Mouse (Mus musculus) regulatory T cell (primary cell): Measurements from ENCODE around the gene Rnf207.

Experiments used
- in situ Hi-C: fragments of 300-600 bp; cut with MboI, MseI; formaldehyde crosslinking; loops from one replicate; pipeline ENCODE4 v1.15.1; 2025; ENCODE audit warnings: high pct_unique_total_duplicates

Rnf207 gene

GRCm38 (mm10) chr4:152332952-152333351, 14.2 kb upstream of the Rnf207 start:
- in situ Hi-C loops: no loop called here

DNA sequence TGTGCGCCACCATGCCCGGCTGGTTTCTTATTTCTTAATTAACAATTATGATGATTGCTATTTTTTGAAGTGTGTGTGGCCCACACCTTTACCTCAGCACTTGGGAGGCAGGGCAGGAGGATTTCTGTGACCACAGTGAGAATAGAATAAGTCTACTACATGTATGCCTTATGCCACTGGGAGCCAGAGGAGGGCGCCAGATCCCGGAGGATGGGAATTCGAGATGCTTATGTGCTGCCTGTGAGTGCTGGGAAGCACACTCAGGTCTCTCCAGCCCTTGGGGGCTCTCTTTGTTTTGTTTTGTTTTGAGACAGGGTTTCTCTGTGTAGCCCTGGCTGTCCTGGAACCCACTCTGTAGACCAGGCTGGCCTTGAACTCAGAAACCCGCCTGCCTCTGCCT, 9.9 kb upstream of the Rnf207 start:
- in situ Hi-C loops: loop anchor here (5.0 kb wide), 1 partner anchor 149 kb away; the partner anchor contains the start of genes Kcnab2 and Nphp4

DNA sequence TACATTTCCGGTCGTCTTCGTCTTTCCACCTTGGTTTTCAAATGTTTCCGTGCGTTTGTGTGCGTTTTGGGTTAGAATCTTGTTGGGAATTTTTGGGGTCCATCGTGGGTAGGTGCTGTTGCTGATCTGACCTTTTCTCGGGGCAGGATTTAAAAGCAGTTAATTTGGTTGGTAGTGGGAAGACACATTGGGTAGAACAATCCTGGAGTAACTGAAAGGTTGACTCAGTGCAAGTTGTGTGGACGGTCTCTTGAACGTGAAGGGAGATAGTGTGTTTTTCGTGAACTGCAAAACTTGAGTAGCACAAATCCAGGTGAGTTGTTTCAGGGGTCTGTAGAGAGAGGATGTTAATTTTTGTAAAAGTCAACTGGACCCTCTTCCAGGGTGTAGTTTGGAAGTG, 7.8 kb upstream of the Rnf207 start:
- in situ Hi-C loops: loop anchor here (5.0 kb wide), 1 partner anchor 151 kb away; the partner anchor contains the start of genes Kcnab2 and Nphp4

DNA sequence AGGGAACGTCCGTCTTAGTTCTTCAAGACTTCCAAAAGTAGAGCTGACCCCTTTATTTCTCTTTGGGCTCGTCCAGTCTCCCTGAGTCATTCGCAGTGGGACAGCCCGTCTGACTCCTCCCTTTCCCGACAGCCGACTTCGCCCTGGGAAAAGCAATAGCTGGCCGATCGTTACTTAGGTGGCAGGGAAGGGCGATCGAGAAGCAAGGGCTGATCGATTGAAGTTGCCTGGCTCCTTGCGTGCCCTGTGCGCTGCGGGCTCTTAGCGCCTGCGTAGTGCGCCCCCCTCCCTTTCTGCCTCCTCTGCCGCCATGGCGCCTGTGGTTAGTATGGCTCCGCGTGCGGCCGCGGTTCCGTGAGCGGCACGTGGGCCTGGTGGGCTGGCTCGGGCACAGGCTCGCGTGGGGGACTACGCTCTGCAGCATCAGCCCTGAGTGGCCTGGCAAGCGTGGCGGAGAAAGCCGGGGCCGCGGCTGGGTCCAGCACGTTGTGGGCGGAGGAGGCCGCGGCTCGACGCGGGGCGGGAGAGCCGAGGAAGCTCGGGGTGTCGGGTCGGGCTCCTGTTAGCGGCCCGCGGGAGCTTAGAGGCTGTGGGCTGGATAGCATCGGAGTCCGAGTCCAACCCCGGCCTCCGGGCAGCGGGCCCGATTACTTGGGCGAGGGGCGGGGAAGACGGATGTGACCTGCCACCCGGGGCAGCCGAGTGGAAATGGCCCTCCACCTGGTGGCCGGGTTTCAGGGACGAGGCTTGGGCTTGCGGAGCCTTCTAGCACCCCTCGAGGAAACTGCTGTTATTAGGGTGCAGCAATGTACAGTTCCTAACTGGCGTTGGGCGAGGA, 7.0 kb upstream of the Rnf207 start, which contains the start of gene Rpl22:
Rpl22 (plus strand) TSS at position 169 of the 838 bp plus-strand sequence.
- in situ Hi-C loops: loop anchor here (5.0 kb wide), 1 partner anchor 152 kb away; the partner anchor contains the start of genes Kcnab2 and Nphp4

- in situ Hi-C loops: loop anchor here (5.0 to 25.0 kb wide), 2 partner anchors 152 to 1637 kb away; partner anchors contain the start of genes A430005L14Rik, Kcnab2 and Nphp4
Observed at GRCm38 (mm10) chr4:152324641-152325562, 6.1 kb upstream of the Rnf207 start.

GRCm38 (mm10) chr4:152321464-152321863, 2.7 kb upstream of the Rnf207 start:
- in situ Hi-C loops: loop anchor here (25.0 kb wide), 1 partner anchor 1641 kb away; the partner anchor contains the start of gene A430005L14Rik

DNA sequence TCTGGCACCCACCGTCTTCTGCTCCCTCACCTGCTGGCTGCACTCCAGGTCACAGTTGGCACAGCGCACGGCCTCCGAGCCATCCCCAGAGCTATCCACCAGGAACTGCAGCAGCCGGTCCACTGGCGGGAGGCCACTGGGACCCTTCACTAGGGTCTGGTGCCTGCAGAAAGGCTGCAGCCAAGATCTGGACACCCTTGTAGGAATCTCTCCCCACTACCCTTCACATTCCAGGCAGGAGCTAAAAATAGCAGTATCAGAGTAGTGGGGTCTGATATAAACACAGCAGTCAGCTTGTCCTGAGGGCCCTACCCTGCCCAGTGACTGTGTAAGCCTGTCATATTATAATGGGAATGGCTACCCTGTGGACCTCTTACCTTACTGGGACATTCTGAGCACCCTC, 1.2 kb downstream of the Rnf207 start:
- in situ Hi-C loops: loop anchor here (25.0 kb wide), 1 partner anchor 1645 kb away; the partner anchor contains the start of gene A430005L14Rik

DNA sequence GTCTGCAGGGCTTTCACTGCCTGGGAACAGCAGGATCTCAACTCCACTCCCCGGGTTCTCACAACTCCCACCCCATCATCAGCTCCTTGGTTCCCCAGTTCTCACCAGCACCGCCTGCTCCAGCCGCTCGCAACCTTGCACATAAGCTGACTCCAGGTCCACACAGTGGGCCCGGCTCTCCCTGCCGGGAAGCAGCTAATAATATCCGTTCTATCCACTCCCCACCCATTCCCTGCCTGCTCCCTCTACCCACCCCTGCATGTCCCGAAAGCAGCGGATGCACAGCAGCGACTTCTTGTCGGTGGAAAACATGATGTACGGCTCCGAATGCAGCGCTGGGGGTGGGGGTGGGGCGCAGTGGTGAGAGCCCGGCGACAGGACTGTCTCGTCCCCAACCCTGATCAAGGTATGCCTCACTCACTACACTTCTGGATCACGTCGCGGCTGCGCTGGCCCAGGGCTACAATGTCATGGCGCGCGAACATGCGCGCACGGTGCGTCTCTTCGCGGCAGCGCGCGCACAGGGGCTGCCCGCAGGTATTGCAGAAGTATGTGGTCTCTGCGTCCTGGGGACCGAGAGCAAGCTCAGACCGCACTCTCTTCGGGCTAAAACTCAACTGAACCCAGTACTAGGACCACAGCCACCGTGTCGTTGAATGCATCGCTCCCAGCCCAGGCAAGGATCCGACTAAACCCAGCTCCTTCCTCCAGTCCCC, 3.1 kb downstream of the Rnf207 start:
- in situ Hi-C loops: loop anchor here (25.0 kb wide), 1 partner anchor 1647 kb away; the partner anchor contains the start of gene A430005L14Rik

DNA sequence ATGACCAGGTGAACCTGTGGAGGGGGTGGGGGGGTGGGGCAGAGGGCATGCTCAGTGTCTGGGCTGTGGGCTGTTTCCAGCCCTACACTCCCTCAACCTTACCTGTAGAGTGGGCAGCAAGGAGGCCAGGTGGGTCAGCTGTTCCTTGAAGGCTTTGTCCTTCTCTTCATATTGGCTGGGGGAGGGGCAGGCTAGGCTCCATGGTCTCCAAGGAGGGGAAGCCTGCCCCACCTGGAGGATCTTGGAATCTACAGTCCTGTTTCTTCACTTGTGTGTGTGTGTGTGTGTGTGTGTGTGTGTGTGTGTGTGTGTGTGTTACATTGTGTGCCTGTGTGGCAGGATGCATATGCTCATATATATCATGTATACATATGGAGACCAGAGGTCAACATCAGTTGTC, 4.9 kb downstream of the Rnf207 start:
- in situ Hi-C loops: loop anchor here (25.0 kb wide), 1 partner anchor 1648 kb away; the partner anchor contains the start of gene A430005L14Rik

GRCm38 (mm10) chr4:152313211-152313632, 5.6 kb downstream of the Rnf207 start:
- in situ Hi-C loops: loop anchor here (25.0 kb wide), 1 partner anchor 1649 kb away; the partner anchor contains the start of gene A430005L14Rik

DNA sequence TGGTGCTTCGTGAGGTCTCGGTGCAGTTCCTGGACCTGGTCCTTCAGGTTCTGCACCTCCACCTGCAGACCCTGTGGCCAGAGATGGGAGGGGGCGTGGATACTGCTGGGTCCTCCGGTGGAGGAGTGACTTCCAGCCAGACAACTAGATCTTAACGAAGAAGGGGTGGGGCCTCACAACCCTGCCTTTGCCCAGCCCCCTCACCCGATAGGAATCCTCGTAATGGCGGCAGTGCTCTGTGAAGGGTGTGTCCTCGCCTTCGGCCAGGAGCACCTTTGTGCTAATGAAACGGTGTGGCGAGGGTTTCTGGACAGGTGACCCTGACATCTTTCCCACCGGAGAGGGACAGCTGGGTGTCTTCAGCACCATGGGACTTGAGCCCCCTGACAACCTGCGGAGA, 6.6 kb downstream of the Rnf207 start:
- in situ Hi-C loops: loop anchor here (25.0 kb wide), 1 partner anchor 1650 kb away; the partner anchor contains the start of gene A430005L14Rik

GRCm38 (mm10) chr4:152307542-152307941, 11.3 kb downstream of the Rnf207 start:
- in situ Hi-C loops: loop anchor here (25.0 kb wide), 1 partner anchor 1655 kb away; the partner anchor contains the start of gene A430005L14Rik

- in situ Hi-C loops: loop anchor here (25.0 kb wide), 1 partner anchor 1656 kb away; the partner anchor contains the start of gene A430005L14Rik
Observed at GRCm38 (mm10) chr4:152305991-152306390, 12.8 kb downstream of the Rnf207 start.

DNA sequence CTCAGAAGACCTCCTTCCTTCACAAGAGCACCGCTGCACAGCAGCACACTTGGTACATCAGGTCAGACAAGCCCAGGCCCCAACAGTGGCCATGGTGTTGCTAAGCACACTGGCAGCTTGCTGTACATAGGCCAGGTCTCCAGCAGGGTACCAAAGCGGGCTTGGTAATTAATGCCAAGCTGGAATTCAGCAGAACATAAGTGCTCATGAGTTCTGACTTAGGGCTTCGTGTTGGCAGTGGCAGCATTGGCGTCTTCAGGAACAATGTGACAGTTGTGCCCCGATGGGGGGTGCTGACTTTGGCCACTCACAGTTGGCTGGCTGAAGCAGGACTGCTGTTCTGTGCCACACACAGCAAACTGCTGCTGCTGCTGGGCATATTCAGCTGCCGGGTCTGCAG, 14.1 kb downstream of the Rnf207 start:
- in situ Hi-C loops: loop anchor here (25.0 kb wide), 1 partner anchor 1658 kb away; the partner anchor contains the start of gene A430005L14Rik

DNA sequence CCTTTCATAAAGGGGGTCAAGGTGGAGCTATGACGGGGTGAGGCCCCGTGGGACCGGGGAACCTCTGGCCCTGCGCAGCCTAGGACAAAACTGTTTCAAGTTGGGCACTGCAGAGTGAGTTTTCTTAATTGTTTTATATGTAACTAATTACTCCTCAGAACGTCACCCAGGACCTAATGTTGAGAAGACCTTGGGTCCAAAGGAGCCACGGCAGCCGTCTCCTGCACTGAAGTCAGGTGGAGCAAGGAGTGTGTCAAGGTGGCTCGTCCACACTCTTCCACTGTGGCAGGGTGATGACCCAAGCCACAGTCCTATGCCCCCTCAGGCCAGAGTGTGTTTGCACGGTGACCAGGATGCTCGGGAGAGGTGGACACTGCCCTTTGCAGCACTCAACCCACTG, 15.6 kb downstream of the Rnf207 start:
- in situ Hi-C loops: loop anchor here (25.0 kb wide), 1 partner anchor 1659 kb away; the partner anchor contains the start of gene A430005L14Rik

DNA sequence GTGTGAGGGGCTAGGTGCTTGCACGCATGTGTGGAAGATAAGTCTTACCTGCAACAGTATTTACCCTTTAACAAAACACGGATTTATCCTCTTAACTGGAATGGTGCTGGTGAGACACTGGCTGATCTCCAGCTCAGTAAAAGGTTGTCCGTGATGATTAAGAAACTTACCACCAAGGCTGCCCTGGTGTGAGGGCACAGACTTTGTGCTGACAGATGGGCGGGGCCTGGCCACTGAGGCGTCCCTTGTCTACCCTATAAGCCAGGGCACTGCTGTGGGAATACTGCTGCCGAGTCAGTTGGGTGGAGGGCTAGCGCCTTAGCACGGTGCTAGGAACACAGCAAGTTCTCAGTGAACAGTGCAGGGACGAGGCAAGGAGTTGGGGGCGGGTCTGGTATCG, 16.8 kb downstream of the Rnf207 start:
- in situ Hi-C loops: loop anchor here (25.0 kb wide), 1 partner anchor 1660 kb away; the partner anchor contains the start of gene A430005L14Rik

- in situ Hi-C loops: loop anchor here (25.0 kb wide), 1 partner anchor 1662 kb away; the partner anchor contains the start of gene A430005L14Rik
Observed at GRCm38 (mm10) chr4:152300375-152300774, 18.4 kb downstream of the Rnf207 start.

DNA sequence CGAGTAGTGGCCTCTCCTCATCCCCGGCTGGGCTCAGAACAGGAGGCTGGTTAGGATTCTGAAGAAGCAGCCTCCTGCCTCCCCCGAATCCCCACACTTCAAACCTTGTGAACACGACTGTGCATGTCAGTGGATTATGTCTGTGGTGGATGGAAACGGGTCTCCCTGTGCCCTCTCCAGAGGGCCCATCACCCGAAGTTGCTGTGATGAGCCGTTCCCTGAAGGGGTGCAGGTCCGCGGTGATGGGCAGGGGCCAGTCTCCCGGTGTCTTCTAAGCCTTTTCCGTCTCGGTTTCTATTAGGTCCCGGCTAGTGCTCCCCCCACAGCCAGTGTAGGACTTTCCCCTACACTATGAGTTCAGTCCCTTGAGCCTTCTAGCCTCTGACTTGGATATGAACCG, 20.0 kb downstream of the Rnf207 start:
- in situ Hi-C loops: no loop called here

GRCm38 (mm10) chr4:152296874-152297861, 21.6 kb downstream of the Rnf207 start, which contains the start of gene Icmt:
TSS of gene Icmt (plus strand) at chr4:152297227.
- in situ Hi-C loops: no loop called here
